In genomic region chr19:24606390-24606976, GRCm38 (mm10) we compare ENCODE assay signal across 9 mouse cellular contexts. TPM values are rescaled to one million over a fixed set of nuclear protein-coding genes. Genes with fewer than 3 reads are reported as not detected.
DNase-seq lines count a peak whose midpoint lies in the region; ATAC-seq and TF ChIP-seq lines count a peak whose summit lies in the region.
"Had no signal": no experiment of that assay in that cellular context is flagged by ENCODE, and none has a peak within 500 bp of the region (broad histone marks: within the 10 kb centered on the region; RNA-seq: fewer than 3 reads in every experiment).

No protein-coding gene starts in this region.

- no peak overlapping the region for H3K4me2 ChIP-seq in hindbrain, embryonic 11.5 days (replicated peaks; ENCODE audit: low read depth, low read length)
- no peak overlapping the region for H3K4me2 ChIP-seq in hindbrain, embryonic 13.5 days
- H3K4me2 ChIP-seq: limb, embryonic 12.5 days had no signal

- no peak for ATAC-seq in hindbrain, embryonic 11.5 days (ENCODE audit: low FRiP score)
- ATAC-seq in hindbrain, embryonic 13.5 days (ENCODE audit: low FRiP score): no peak
- peak; percentile 62 for ATAC-seq in common myeloid progenitor, adult 5-6 weeks (replicated peaks; ENCODE audit: low read depth, poor library complexity, severe bottlenecking)
- no peak for ATAC-seq in megakaryocyte, adult 5-6 weeks (ENCODE audit: poor library complexity, severe bottlenecking)

- H3K9ac ChIP-seq in hindbrain, embryonic 11.5 days (ENCODE audit: low read depth, low read length): no peak overlapping the region
- H3K9ac ChIP-seq in hindbrain, embryonic 13.5 days: no peak overlapping the region
- H3K9ac ChIP-seq in ES-E14 (ENCODE audit: insufficient read depth, low read depth, low read length, poor library complexity, severe bottlenecking): no peak overlapping the region
- H3K9ac ChIP-seq: limb, embryonic 12.5 days had no signal

- no peak overlapping the region for H3K4me3 ChIP-seq in hindbrain, embryonic 11.5 days (ENCODE audit: low read depth, low read length)
- H3K4me3 ChIP-seq in hindbrain, embryonic 13.5 days: no peak overlapping the region
- no peak overlapping the region for H3K4me3 ChIP-seq in ES-E14 (ENCODE audit: insufficient read depth in 1 of 2, low read depth in 1 of 2, low read length in 2 of 2, poor library complexity in 1 of 2, severe bottlenecking in 1 of 2)
- H3K4me3 ChIP-seq: limb, embryonic 12.5 days had no signal

- H3K9me3 ChIP-seq in hindbrain, embryonic 11.5 days (ENCODE audit: control insufficient read depth, low read length): no peaks in the 10 kb centered on the region
- no peaks in the 10 kb centered on the region for H3K9me3 ChIP-seq in hindbrain, embryonic 13.5 days
- H3K9me3 ChIP-seq in ES-E14 (ENCODE audit: control insufficient read depth, insufficient read depth, low read depth, low read length): no peaks in the 10 kb centered on the region

- WGBS in hindbrain, embryonic 11.5 days: 72% methylated on average over 5 of the region's 5 CpGs
- 72% methylated on average over 5 of the region's 5 CpGs for WGBS in hindbrain, embryonic 13.5 days

- H3K36me3 ChIP-seq in hindbrain, embryonic 11.5 days (ENCODE audit: control insufficient read depth, insufficient read depth, low read length): no peaks in the 10 kb centered on the region
- no peaks in the 10 kb centered on the region for H3K36me3 ChIP-seq in hindbrain, embryonic 13.5 days
- H3K36me3 ChIP-seq in ES-E14 (ENCODE audit: control insufficient read depth, insufficient read depth, low read length, poor library complexity, severe bottlenecking): no peaks in the 10 kb centered on the region
- H3K36me3 ChIP-seq: limb, embryonic 12.5 days had no signal

- H3K27me3 ChIP-seq in hindbrain, embryonic 11.5 days (ENCODE audit: control insufficient read depth, insufficient read depth, low read length): no peaks in the 10 kb centered on the region
- no peaks in the 10 kb centered on the region for H3K27me3 ChIP-seq in hindbrain, embryonic 13.5 days
- H3K27me3 ChIP-seq: limb, embryonic 12.5 days had no signal

- H3K27ac ChIP-seq in hindbrain, embryonic 11.5 days (ENCODE audit: low read depth, low read length): no peak overlapping the region
- H3K27ac ChIP-seq in hindbrain, embryonic 13.5 days: no peak overlapping the region
- no peak overlapping the region for H3K27ac ChIP-seq in ES-E14 (ENCODE audit: insufficient read depth, low read depth, low read length, poor library complexity, severe bottlenecking)
- H3K27ac ChIP-seq: limb, embryonic 12.5 days had no signal

- H3K4me1 ChIP-seq in hindbrain, embryonic 11.5 days (replicated peaks; ENCODE audit: control insufficient read depth, insufficient read depth, low read length): no peaks in the 10 kb centered on the region
- H3K4me1 ChIP-seq in hindbrain, embryonic 13.5 days (replicated peaks): no peaks in the 10 kb centered on the region
- H3K4me1 ChIP-seq in ES-E14 (ENCODE audit: control insufficient read depth in 2 of 2, insufficient read depth in 2 of 2, low read length in 2 of 2, poor library complexity in 1 of 2): no peaks in the 10 kb centered on the region
- H3K4me1 ChIP-seq: limb, embryonic 12.5 days had no signal

- peak; percentile 33 for DNase-seq in hindbrain, embryonic 11.5 days (ENCODE audit: low spot score)
- DNase-seq in ES-E14 (ENCODE audit: low read depth, low spot score): no peak
- peak; percentile 31 for DNase-seq in lung, postnatal 14 days
- DNase-seq in frontal cortex, postnatal 14 days (ENCODE audit: low spot score in 2 of 2): no peak
- no peak for DNase-seq in frontal cortex, adult 2 months (ENCODE audit: extremely low spot score in 1 of 2, low spot score in 1 of 2)

- in situ Hi-C loops in ES-E14 (cut with MboI; ENCODE audit: low sequenced_read_pairs in 2 of 2, unreplicated experiment in 2 of 2): no loop called here

TF ChIP-seq in ES-E14, 5 proteins besides CTCF, POLR2A, EP300 and RAD21:
- TF ChIP-seq MAFK (IDR thresholded peaks at IDR 0.05; ENCODE audit: insufficient read depth, low read depth, low read length) (0 out of 2 replicates have a peak, but pooled peaks have one; percentile 24), ZNF384 (IDR thresholded peaks at IDR 0.05; ENCODE audit: low read depth, low read length) (no peak), CHD2 (IDR thresholded peaks at IDR 0.05; ENCODE audit: low read depth, low read length) (no peak), HCFC1 (IDR thresholded peaks at IDR 0.05; ENCODE audit: borderline replicate concordance, insufficient read depth, low read length) (no peak), ZC3H11A (IDR thresholded peaks at IDR 0.05; ENCODE audit: borderline replicate concordance, low read depth, low read length) (no peak)
TF ChIP-seq in ES-E14: peak in this region for 1.

RNA-seq across cellular contexts. Expression of gene Pip5k1b, which starts 50.8 kb away (rescaled TPM):
- polyA plus RNA-seq in hindbrain, embryonic 11.5 days (2014; fragmentation: Nextera tagmentation; extraction: Ambion mirVana): 2.0 and 2.2 TPM in 2 replicates
- 1.5 and 1.7 TPM in 2 replicates for polyA plus RNA-seq in hindbrain, embryonic 13.5 days (2015; fragmentation: Nextera tagmentation; extraction: Ambion mirVana)
- 1.8 and 2.1 TPM in 2 replicates for total RNA-seq in ES-E14 (2012; rRNA removed)
- total RNA-seq in common myeloid progenitor, adult 5-6 weeks (2017): 6.9 and 9.8 TPM in 2 replicates
- 13.2 and 13.6 TPM in 2 replicates for polyA plus RNA-seq in frontal cortex, adult 2 months (2012; rRNA removed)
- total RNA-seq in megakaryocyte, adult 5-6 weeks (2015): 4.9 and 6.2 TPM in 2 replicates
- 4.4 and 4.8 TPM in 2 replicates for total RNA-seq in megakaryocyte, adult 5-6 weeks (2017)

Comparison
In these comparisons a context has a peak if more than half of its experiments do, and no peak if none do; other contexts are left out.
1. DNase-seq: peak in hindbrain, embryonic 11.5 days (single experiment) and lung, postnatal 14 days (single experiment); none in ES-E14 (single experiment), frontal cortex, postnatal 14 days (0 of 2) and frontal cortex, adult 2 months (0 of 2).